Mouse (Mus musculus): ENCODE measurements at regions not wholly inside any gene's neighbourhood (a gene's known extent, or its start where the extent isn't known, plus 50 kb on each side); places are given as distances from the start of the nearest gene placed in this dataset.
"Not testable (repeated sequence)": the region's sequence is repeated elsewhere in the genome, so short reads cannot be mapped to it uniquely, and the experiment has no call there.

GRCm38 (mm10) chr10:15321480-15321879 is 603.5 kb upstream of the Gje1 start:
- no peak for DNase-seq

GRCm38 (mm10) chr10:15317017-15317607 is 599.1 kb upstream of the Gje1 start:
- DNase-seq: no peak

GRCm38 (mm10) chr10:15310650-15311049 is 592.6 kb upstream of the Gje1 start:
- DNase-seq: no peak

GRCm38 (mm10) chr10:15305811-15306473 is 587.9 kb upstream of the Gje1 start:
- DNase-seq: no peak

GRCm38 (mm10) chr10:15300199-15301085 is 582.4 kb upstream of the Gje1 start:
- peak; percentile 76 for DNase-seq

GRCm38 (mm10) chr10:15299331-15300198 is 581.6 kb upstream of the Gje1 start:
- DNase-seq: no peak

- DNase-seq: no peak
Observed at GRCm38 (mm10) chr10:15297257-15297656, 579.2 kb upstream of the Gje1 start.

GRCm38 (mm10) chr10:15294125-15294524 is 576.1 kb upstream of the Gje1 start:
- no peak for DNase-seq

- not testable (repeated sequence) for DNase-seq
Observed at GRCm38 (mm10) chr10:15263337-15263736, 545.3 kb upstream of the Gje1 start.

GRCm38 (mm10) chr10:15262282-15262681 is 544.3 kb upstream of the Gje1 start:
- not testable (repeated sequence) for DNase-seq

GRCm38 (mm10) chr10:15249402-15250086 is 531.5 kb upstream of the Gje1 start:
- DNase-seq: no peak

- no peak for DNase-seq
Observed at GRCm38 (mm10) chr10:15248899-15249298, 530.9 kb upstream of the Gje1 start.

- DNase-seq: no peak
Observed at GRCm38 (mm10) chr10:15244376-15245262, 526.6 kb upstream of the Gje1 start.

GRCm38 (mm10) chr10:15243460-15243859 is 525.4 kb upstream of the Gje1 start:
- no peak for DNase-seq

GRCm38 (mm10) chr10:15218883-15219282 is 500.9 kb upstream of the Gje1 start:
- DNase-seq: no peak

- DNase-seq: no peak
Observed at GRCm38 (mm10) chr10:15179585-15179984, 461.6 kb upstream of the Gje1 start.

GRCm38 (mm10) chr10:15174421-15174820 is 456.4 kb upstream of the Gje1 start:
- DNase-seq: no peak

- DNase-seq: no peak
Observed at GRCm38 (mm10) chr10:15172558-15172957, 454.5 kb upstream of the Gje1 start.

- DNase-seq: no peak
Observed at GRCm38 (mm10) chr10:15140703-15141102, 422.7 kb upstream of the Gje1 start.
